Mouse (Mus musculus) stomach, embryonic 14.5 days (tissue): ENCODE data around the gene Wdr60. TPM values are rescaled to one million over a fixed set of nuclear protein-coding genes. Genes with fewer than 3 reads are reported as not detected.
"Not testable (repeated sequence)": the region's sequence is repeated elsewhere in the genome, so short reads cannot be mapped to it uniquely, and the experiment has no call there.

Source experiments
- ATAC-seq: fragments of 200-750 bp; cut with Nextera tagmentation; 2 replicates; pipeline ENCODE4 v1.8.0; 2017; ENCODE audit warnings: low read depth, moderate TSS enrichment; ENCODE audit not compliant: insufficient number of reproducible peaks, insufficient read depth, low FRiP score
- H3K27ac ChIP-seq: fragments of 300-500 bp; sonication (generic); 2 replicates; pipeline ENCODE4 v1.5.1; 2014; ENCODE audit warnings: mild to moderate bottlenecking, low read length, moderate library complexity, mixed read lengths
- H3K27me3 ChIP-seq: fragments of 300-500 bp; sonication (generic); 2 replicates; pipeline ENCODE4 v1.6.1; 2014; ENCODE audit warnings: low read length, control low read depth, mixed read lengths; ENCODE audit not compliant: control insufficient read depth, insufficient read depth
- H3K36me3 ChIP-seq: fragments of 300-500 bp; sonication (generic); 2 replicates; pipeline ENCODE4 v1.6.1; 2014; ENCODE audit warnings: mild to moderate bottlenecking, control low read depth, low read length, moderate library complexity, mixed read lengths; ENCODE audit not compliant: control insufficient read depth, insufficient read depth
- H3K4me1 ChIP-seq: fragments of 300-500 bp; sonication (generic); 2 replicates; pipeline ENCODE4 v1.6.1; 2014; ENCODE audit warnings: low read length, control low read depth, mixed read lengths; ENCODE audit not compliant: control insufficient read depth, insufficient read depth
- H3K4me2 ChIP-seq: fragments of 300-500 bp; sonication (generic); replicated peaks from 2 replicates; pipeline ENCODE4 v1.6.1; 2014; ENCODE audit warnings: low read depth, low read length, control low read depth
- H3K4me3 ChIP-seq: fragments of 300-500 bp; sonication (generic); 2 replicates; pipeline ENCODE4 v1.5.1; 2014; ENCODE audit warnings: low read depth, low read length, control low read depth
- H3K9ac ChIP-seq: fragments of 300-500 bp; sonication (generic); replicated peaks from 2 replicates; pipeline ENCODE4 v1.6.1; 2014; ENCODE audit warnings: low read depth, mild to moderate bottlenecking, control low read depth, low read length, moderate library complexity, mixed read lengths
- H3K9me3 ChIP-seq: fragments of 300-500 bp; sonication (generic); 2 replicates; pipeline ENCODE4 v1.6.1; 2016; ENCODE audit warnings: low read depth, low read length, control low read depth; ENCODE audit not compliant: control insufficient read depth
- WGBS: fragments of 180-500 bp; shearing (Covaris S2); extraction: QIAGEN DNeasy Blood & Tissue Kit; methylation state at CpG from one replicate; pipeline ENCODE4 v1.1.7; 2014; 5-methylcytosine and 5-hydroxymethylcytosine counted together
- polyA plus RNA-seq: library from polyadenylated mRNA; unstranded; fragments of >200 nt; fragmentation: Nextera tagmentation; extraction: Ambion mirVana; gene quantifications from 2 replicates; pipeline ENCODE4 v1.2.1, GENCODE M21; 2014

Gene Wdr60
- polyA plus RNA-seq, 1 experiment from 2014 or later = 23.9 TPM

- WGBS = 61% methylated on average over 4 of the region's 4 CpGs
- Histone ChIP-seq H3K27me3 (no peaks in the 10 kb centered on the region), H3K4me2 (no peak overlapping the region), H3K9ac (no peak overlapping the region), H3K36me3 (no peaks in the 10 kb centered on the region), H3K27ac (no peak overlapping the region), H3K9me3 (no peaks in the 10 kb centered on the region), H3K4me3 (no peak overlapping the region), H3K4me1 (no peaks in the 10 kb centered on the region)
- ATAC-seq = peak; percentile 31; the same call in 1 of the 2 replicates
Observed at GRCm38 (mm10) chr12:116275631-116276030, 12.8 kb upstream of the Wdr60 start.

GRCm38 (mm10) chr12:116275086-116275485 lies 12.3 kb upstream of the Wdr60 start, which contains the start of gene Gm11027:
Gene Gm11027 (plus strand): TSS chr12:116275386.
- H3K4me2 ChIP-seq, ATAC-seq, H3K9ac ChIP-seq, H3K4me3 ChIP-seq, H3K27ac ChIP-seq, H3K27me3 ChIP-seq, H3K9me3 ChIP-seq, H3K4me1 ChIP-seq, H3K36me3 ChIP-seq: not testable (repeated sequence)
- WGBS = 88% methylated on average over 2 of the region's 2 CpGs

- no peaks in the 10 kb centered on the region for H3K36me3 ChIP-seq
- H3K4me2 ChIP-seq = no peak overlapping the region
- ATAC-seq = no peak
- no peaks in the 10 kb centered on the region for H3K9me3 ChIP-seq
- H3K4me1 ChIP-seq = no peaks in the 10 kb centered on the region
- H3K9ac ChIP-seq = no peak overlapping the region
- no peak overlapping the region for H3K27ac ChIP-seq
- 68% methylated on average over 1 of the region's 1 CpGs for WGBS
- no peak overlapping the region for H3K4me3 ChIP-seq
- H3K27me3 ChIP-seq = no peaks in the 10 kb centered on the region
Observed at GRCm38 (mm10) chr12:116273733-116274132, 10.9 kb upstream of the Wdr60 start.

GRCm38 (mm10) chr12:116271071-116271470 lies 8.2 kb upstream of the Wdr60 start:
- Histone ChIP-seq H3K4me3 (no peak overlapping the region), H3K36me3 (no peaks in the 10 kb centered on the region), H3K4me2 (no peak overlapping the region), H3K4me1 (no peaks in the 10 kb centered on the region), H3K9me3 (no peaks in the 10 kb centered on the region), H3K27ac (no peak overlapping the region), H3K9ac (no peak overlapping the region), H3K27me3 (no peaks in the 10 kb centered on the region)
- 90% methylated on average over 2 of the region's 2 CpGs for WGBS
- no peak for ATAC-seq

GRCm38 (mm10) chr12:116270538-116270937 lies 7.7 kb upstream of the Wdr60 start:
- no peak overlapping the region for H3K4me3 ChIP-seq
- H3K27me3 ChIP-seq = no peaks in the 10 kb centered on the region
- H3K36me3 ChIP-seq = no peaks in the 10 kb centered on the region
- no peak overlapping the region for H3K27ac ChIP-seq
- H3K4me1 ChIP-seq = no peaks in the 10 kb centered on the region
- H3K9me3 ChIP-seq = no peaks in the 10 kb centered on the region
- no peak overlapping the region for H3K9ac ChIP-seq
- H3K4me2 ChIP-seq = no peak overlapping the region
- ATAC-seq = no peak
- 73% methylated on average over 1 of the region's 1 CpGs for WGBS

- H3K9me3 ChIP-seq = no peaks in the 10 kb centered on the region
- H3K4me2 ChIP-seq = no peak overlapping the region
- no peaks in the 10 kb centered on the region for H3K27me3 ChIP-seq
- H3K4me1 ChIP-seq = no peaks in the 10 kb centered on the region
- 74% methylated on average over 5 of the region's 5 CpGs for WGBS
- H3K4me3 ChIP-seq = no peak overlapping the region
- no peak for ATAC-seq
- no peak overlapping the region for H3K27ac ChIP-seq
- H3K9ac ChIP-seq = no peak overlapping the region
- H3K36me3 ChIP-seq = no peaks in the 10 kb centered on the region
Observed at GRCm38 (mm10) chr12:116269450-116269849, 6.6 kb upstream of the Wdr60 start.

- no peak overlapping the region for H3K27ac ChIP-seq
- no peaks in the 10 kb centered on the region for H3K27me3 ChIP-seq
- H3K9me3 ChIP-seq = no peaks in the 10 kb centered on the region
- no peaks in the 10 kb centered on the region for H3K4me1 ChIP-seq
- 74% methylated on average over 2 of the region's 2 CpGs for whole genome bisulfite sequencing
- no peak overlapping the region for H3K4me2 ChIP-seq
- H3K9ac ChIP-seq = no peak overlapping the region
- no peak overlapping the region for H3K4me3 ChIP-seq
- ATAC-seq = no peak
- no peaks in the 10 kb centered on the region for H3K36me3 ChIP-seq
Observed at GRCm38 (mm10) chr12:116265275-116265674, 2.5 kb upstream of the Wdr60 start.

GRCm38 (mm10) chr12:116264756-116265155 lies 1.9 kb upstream of the Wdr60 start:
- no peaks in the 10 kb centered on the region for H3K4me1 ChIP-seq
- no peak overlapping the region for H3K9ac ChIP-seq
- no peaks in the 10 kb centered on the region for H3K9me3 ChIP-seq
- no peak for ATAC-seq
- WGBS = 94% methylated on average over 2 of the region's 2 CpGs
- H3K27ac ChIP-seq = no peak overlapping the region
- no peaks in the 10 kb centered on the region for H3K27me3 ChIP-seq
- no peak overlapping the region for H3K4me3 ChIP-seq
- H3K4me2 ChIP-seq = no peak overlapping the region
- no peaks in the 10 kb centered on the region for H3K36me3 ChIP-seq

- no peak overlapping the region for H3K9ac ChIP-seq
- WGBS = 86% methylated on average over 2 of the region's 2 CpGs
- H3K4me1 ChIP-seq = no peaks in the 10 kb centered on the region
- peaks cover 6% of the 10 kb centered on the region; the same call in 1 of the 2 replicates for H3K36me3 ChIP-seq
- H3K4me3 ChIP-seq = no peak overlapping the region
- no peak overlapping the region for H3K27ac ChIP-seq
- H3K4me2 ChIP-seq = no peak overlapping the region
- no peaks in the 10 kb centered on the region for H3K27me3 ChIP-seq
- ATAC-seq = no peak
- H3K9me3 ChIP-seq = no peaks in the 10 kb centered on the region
Observed at GRCm38 (mm10) chr12:116258321-116258720, 4.5 kb downstream of the Wdr60 start.
